Mouse (Mus musculus) olfactory bulb, adult 2 months (tissue): ENCODE measurements around the gene Tpst2.

ENCODE experiments used
- CTCF ChIP-seq: fragments of 200-500 bp; IDR thresholded peaks from 2 replicates; pipeline ENCODE4 v1.5.1; 2012; ENCODE audit warnings: low read depth, mild to moderate bottlenecking, low read length, moderate library complexity; ENCODE audit not compliant: insufficient read depth
- POLR2A ChIP-seq: fragments of 200-500 bp; IDR thresholded peaks from 2 replicates; pipeline ENCODE4 v1.6.1; 2012; ENCODE audit warnings: mild to moderate bottlenecking, low read depth, low read length, moderate library complexity; ENCODE audit not compliant: insufficient read depth

GRCm38 (mm10) chr5:112342463-112343204, 66.1 kb downstream of the Tpst2 start, which contains the start of the genes Srrd and Hps4:
- no peak for TF ChIP-seq CTCF
- peak; percentile 87 for TF ChIP-seq POLR2A
